Mouse (Mus musculus): Measurements from ENCODE around the gene Hepacam2. TPM values are rescaled to one million over a fixed set of nuclear protein-coding genes. Genes with fewer than 3 reads are reported as not detected.

Gene Hepacam2
- 1.2 TPM for total RNA-seq (2023)

DNA sequence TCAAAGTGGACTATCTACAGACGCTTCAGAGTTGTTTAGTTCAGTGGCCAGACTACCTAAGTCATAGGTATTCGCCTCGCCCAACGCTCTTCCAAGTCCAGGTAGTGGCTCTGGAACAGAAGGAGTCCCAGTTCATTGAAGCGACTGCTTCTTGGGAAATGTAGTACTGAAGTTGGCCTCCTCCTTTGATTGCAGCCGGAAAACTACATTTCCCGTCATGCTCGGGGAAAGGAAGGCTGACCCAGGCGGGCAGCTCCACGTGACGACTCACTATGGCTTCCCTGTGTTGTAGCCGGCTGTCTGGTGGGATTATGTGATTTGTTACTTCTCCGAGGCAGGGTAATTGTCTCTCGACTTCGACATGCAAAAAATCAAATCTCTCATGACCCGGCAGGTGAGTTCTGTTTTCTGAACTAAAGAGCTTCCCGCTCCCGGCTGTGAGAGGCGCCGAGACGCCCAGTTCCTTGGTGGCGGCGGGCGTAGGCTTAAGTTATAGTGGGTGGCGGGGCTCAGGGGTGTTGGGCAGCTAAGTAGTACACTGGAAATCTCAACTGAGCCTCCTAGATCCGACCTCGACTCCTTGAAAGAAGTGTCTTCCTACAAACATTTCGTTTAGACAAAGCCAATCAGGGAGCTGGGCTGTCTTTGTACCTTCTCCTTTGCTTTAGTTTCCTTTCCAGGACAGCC, at the start of gene Hepacam2, which contains the start of gene Vps50:
TSS of gene Hepacam2 (minus strand) at position 137 of the 687 bp plus-strand sequence.
TSS of gene Vps50 (plus strand) at position 221 of the 687 bp plus-strand sequence.

Other genes with a start within 250 kb of the Hepacam2 start
- gene Samd9l, start 98.7 kb downstream of the Hepacam2 start, total RNA-seq (2023) = 68.0 TPM
- gene Vps50, start 84 bp upstream of the Hepacam2 start, total RNA-seq (2023) = 24.2 TPM

Data from CD4-positive naive resting alpha-beta T cell, adult 57 days (primary cell).